Mouse (Mus musculus) CH12.LX (cell line): Measurements from ENCODE around the gene Arhgap18.

ENCODE experiments used
- BHLHE40 ChIP-seq: IDR thresholded peaks from 2 replicates; pipeline ENCODE4 v1.6.1; 2011; ENCODE audit warnings: mild to moderate bottlenecking, low read depth, low read length, improper control_type of control experiment
- CTCF ChIP-seq, 2 experiments: IDR thresholded peaks in 1 of 2; conservative IDR thresholded peaks in 1 of 2; 2 replicates each; pipeline ENCODE4 v1.5.1; 2011 to 2012; ENCODE audit warnings: low read depth in 2 of 2, low read length in 2 of 2, improper control_type of control experiment in 1 of 2, inconsistent platforms in 1 of 2, mild to moderate bottlenecking in 1 of 2, moderate library complexity in 1 of 2
- MAX ChIP-seq: IDR thresholded peaks from 2 replicates; pipeline ENCODE4 v1.6.1; 2011; ENCODE audit warnings: low read length, improper control_type of control experiment
- MEF2A ChIP-seq: IDR thresholded peaks from 2 replicates; pipeline ENCODE4 v1.6.1; 2014; ENCODE audit warnings: low read depth, mild to moderate bottlenecking, inconsistent platforms, low read length, improper control_type of control experiment, borderline replicate concordance
- POLR2A ChIP-seq: IDR thresholded peaks from 2 replicates; pipeline ENCODE4 v1.6.1; 2011; ENCODE audit warnings: low read depth, mild to moderate bottlenecking, improper control_type of control experiment, low read length
- SIN3A ChIP-seq: IDR thresholded peaks from 2 replicates; pipeline ENCODE4 v1.6.1; 2012; ENCODE audit warnings: low read length, improper control_type of control experiment, inconsistent platforms
- ZNF384 ChIP-seq: IDR thresholded peaks from 2 replicates; pipeline ENCODE4 v1.6.1; 2012; ENCODE audit warnings: low read depth, low read length, improper control_type of control experiment, inconsistent platforms

DNA sequence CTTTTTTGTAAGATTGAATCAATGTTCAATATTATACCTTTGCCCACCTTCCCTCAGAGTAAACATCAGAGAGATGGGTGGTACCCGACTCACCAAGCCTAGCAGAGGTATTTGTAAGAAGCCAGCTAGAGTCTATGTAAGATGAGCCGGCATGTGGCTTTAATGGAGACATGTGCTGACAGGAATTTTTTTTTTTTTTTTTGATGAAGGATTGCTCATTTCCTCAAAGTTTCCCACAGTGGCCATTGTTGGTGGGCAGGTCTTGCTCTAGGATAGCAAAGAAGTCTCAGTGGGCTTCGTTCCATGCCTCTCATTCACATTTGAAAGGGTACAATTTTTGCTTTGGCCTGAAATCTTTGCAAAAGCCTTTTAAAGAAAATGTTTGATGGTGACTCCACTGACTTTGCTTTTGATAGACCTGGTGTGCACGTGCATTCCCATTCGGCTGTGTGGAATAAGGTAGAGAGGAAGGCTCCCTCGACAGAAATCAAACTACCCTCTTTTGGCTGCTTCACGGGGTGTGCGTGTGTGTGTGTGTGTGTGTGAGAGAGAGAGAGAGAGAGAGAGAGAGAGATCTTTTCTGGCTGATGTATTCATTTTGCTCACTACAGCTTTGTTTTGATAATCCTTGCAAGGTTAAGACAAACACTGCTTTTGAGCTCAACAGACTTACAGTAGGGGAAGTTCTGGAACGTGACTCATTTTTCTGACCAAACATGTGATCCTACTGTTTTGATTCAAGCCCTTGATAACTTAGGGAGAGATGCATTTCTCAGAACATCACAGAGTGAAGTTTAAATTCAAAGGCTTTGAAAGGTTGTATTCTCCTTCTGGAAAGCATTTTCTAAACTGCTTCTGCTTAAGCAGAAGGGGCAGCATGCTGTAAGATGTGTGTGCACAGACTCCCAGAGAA lies 9.0 kb downstream of the Arhgap18 start:
- TF ChIP-seq CTCF (conservative IDR thresholded peaks at IDR 0.05 in 1 of 2, IDR thresholded peaks at IDR 0.05 in 1 of 2; ENCODE audit: low read depth in 2 of 2, low read length in 2 of 2) (no peak), MAX (no peak), SIN3A (no peak), MEF2A (no peak), ZNF384 (no peak), POLR2A (no peak), BHLHE40 (no peak)
